In genomic region chr17:94651517-94651916, GRCm38 (mm10) we compare ENCODE assay signal across 5 mouse cellular contexts.
A peak's percentile ranks its signal among the peaks of the same experiment; 100 is the strongest.
DNase-seq lines count a peak whose midpoint lies in the region; TF ChIP-seq lines count a peak whose summit lies in the region.
"Not testable (repeated sequence)": the region's sequence is repeated elsewhere in the genome, so short reads cannot be mapped to it uniquely, and the experiment has no call there.

No protein-coding gene starts in this region.

- H3K4me3 ChIP-seq in E14TG2a.4 (replicated peaks; ENCODE audit: low read length): 0 out of 2 replicates have a peak overlapping the region, but pooled peaks have one; percentile 10
- not testable (repeated sequence) for H3K4me3 ChIP-seq in ES-E14 (ENCODE audit: insufficient read depth in 1 of 2, low read depth in 1 of 2, low read length in 2 of 2, poor library complexity in 1 of 2, severe bottlenecking in 1 of 2)

- not testable (repeated sequence) for H3K27me3 ChIP-seq in E14TG2a.4 (ENCODE audit: insufficient read depth, low read length)

- H3K27ac ChIP-seq in ES-E14 (ENCODE audit: insufficient read depth, low read depth, low read length, poor library complexity, severe bottlenecking): not testable (repeated sequence)

- not testable (repeated sequence) for H3K36me3 ChIP-seq in E14TG2a.4 (ENCODE audit: insufficient read depth, low read length); ES-E14 (ENCODE audit: control insufficient read depth, insufficient read depth, low read length, poor library complexity, severe bottlenecking)

- H3K9ac ChIP-seq in ES-E14 (ENCODE audit: insufficient read depth, low read depth, low read length, poor library complexity, severe bottlenecking): not testable (repeated sequence)

- DNase-seq in ES-CJ7 (ENCODE audit: low read depth, low spot score) (peak; percentile 87), ES-E14 (ENCODE audit: low read depth, low spot score) (peak; percentile 56), R1 (ENCODE audit: low read depth, low spot score) (peak; percentile 89), ZHBTc4 (ENCODE audit: low read depth, low spot score) (peak; percentile 86)

- H3K4me1 ChIP-seq in E14TG2a.4 (replicated peaks; ENCODE audit: low read depth, low read length): peaks cover 51% of the 10 kb centered on the region
- not testable (repeated sequence) for H3K4me1 ChIP-seq in ES-E14 (ENCODE audit: control insufficient read depth in 2 of 2, insufficient read depth in 2 of 2, low read length in 2 of 2, poor library complexity in 1 of 2)

- H3K9me3 ChIP-seq in E14TG2a.4 (ENCODE audit: low read length); ES-E14 (ENCODE audit: control insufficient read depth, insufficient read depth, low read depth, low read length): not testable (repeated sequence)

- in situ Hi-C loops in ES-E14 (cut with MboI; ENCODE audit: low sequenced_read_pairs in 2 of 2, unreplicated experiment in 2 of 2): not testable (repeated sequence)

- not testable (repeated sequence) for TF ChIP-seq CTCF in E14TG2a.4 (conservative IDR thresholded peaks at IDR 0.05; ENCODE audit: low read length)
